Mouse (Mus musculus) liver, embryonic 11.5 days (tissue): Measurements from ENCODE around the gene Acot1. TPM values are rescaled to one million over a fixed set of nuclear protein-coding genes. Genes with fewer than 3 reads are reported as not detected.
"Not testable (repeated sequence)": the region's sequence is repeated elsewhere in the genome, so short reads cannot be mapped to it uniquely, and the experiment has no call there.

Experiments used
- ATAC-seq: fragments of 200-750 bp; cut with Nextera tagmentation; replicated peaks from 2 replicates; pipeline ENCODE4 v1.8.0; 2017; ENCODE audit warnings: moderate number of reproducible peaks, mild to moderate bottlenecking, moderate TSS enrichment, moderate library complexity; ENCODE audit not compliant: low FRiP score
- DNase-seq: peaks from one replicate; pipeline ENCODE4 v3.0.0-alpha.2; 2017; ENCODE audit warnings: low spot score
- H3K27ac ChIP-seq: fragments of 300-500 bp; sonication (generic); 2 replicates; pipeline ENCODE4 v1.5.1; 2014; ENCODE audit warnings: mild to moderate bottlenecking, low read depth, low read length, control low read depth
- H3K27me3 ChIP-seq: fragments of 300-500 bp; sonication (generic); replicated peaks from 2 replicates; pipeline ENCODE4 v1.6.1; 2014; ENCODE audit warnings: low read length, mixed read lengths; ENCODE audit not compliant: control insufficient read depth, insufficient read depth
- H3K36me3 ChIP-seq: fragments of 300-500 bp; sonication (generic); 2 replicates; pipeline ENCODE4 v1.6.1; 2014; ENCODE audit warnings: mild to moderate bottlenecking, low read length, moderate library complexity, mixed read lengths; ENCODE audit not compliant: control insufficient read depth, insufficient read depth
- H3K4me1 ChIP-seq: fragments of 300-500 bp; sonication (generic); replicated peaks from 2 replicates; pipeline ENCODE4 v1.6.1; 2014; ENCODE audit warnings: low read length, mixed read lengths; ENCODE audit not compliant: control insufficient read depth, insufficient read depth
- H3K4me2 ChIP-seq: fragments of 300-500 bp; sonication (generic); 2 replicates; pipeline ENCODE4 v1.6.1; 2014; ENCODE audit warnings: mild to moderate bottlenecking, control low read depth, moderate library complexity
- H3K4me3 ChIP-seq: fragments of 300-500 bp; sonication (generic); 2 replicates; pipeline ENCODE4 v1.5.1; 2014; ENCODE audit warnings: low read depth, low read length, control low read depth
- H3K9ac ChIP-seq: fragments of 300-500 bp; sonication (generic); 2 replicates; pipeline ENCODE4 v1.6.1; 2014; ENCODE audit warnings: low read depth, low read length, control low read depth
- H3K9me3 ChIP-seq: fragments of 300-500 bp; sonication (generic); 2 replicates; pipeline ENCODE4 v1.6.1; 2016; ENCODE audit warnings: low read length, inconsistent platforms, mixed read lengths; ENCODE audit not compliant: control insufficient read depth
- WGBS: fragments of 180-500 bp; shearing (Covaris S2); extraction: QIAGEN DNeasy Blood & Tissue Kit; methylation state at CpG from one replicate; pipeline ENCODE4 v1.1.7; 2014; 5-methylcytosine and 5-hydroxymethylcytosine counted together
- polyA plus RNA-seq: library from polyadenylated mRNA; unstranded; fragments of >200 nt; fragmentation: Nextera tagmentation; extraction: Ambion mirVana; gene quantifications from 2 replicates; pipeline ENCODE4 v1.2.1, GENCODE M21; 2014

The Acot1 gene
- 42.9 and 44.2 TPM in 2 replicates for polyA plus RNA-seq

GRCm38 (mm10) chr12:84009171-84009965 lies at the start of gene Acot1:
Gene Acot1, plus strand, starts transcription at chr12:84009490.
- not testable (repeated sequence) for H3K9me3 ChIP-seq, H3K27ac ChIP-seq, DNase-seq, H3K36me3 ChIP-seq, H3K4me1 ChIP-seq, H3K9ac ChIP-seq
- ATAC-seq, result peak; percentile 68
- Histone ChIP-seq H3K27me3 (peaks cover 11% of the 10 kb centered on the region; the same call in 1 of the 2 replicates), H3K4me2 (peak within 1 kb of the TSS; percentile 56), H3K4me3 (peak within 1 kb of the TSS; percentile 42)
- 3% methylated on average over 56 of the region's 70 CpGs for WGBS

GRCm38 (mm10) chr12:83965235-83965634 lies 44.1 kb upstream of the Acot1 start:
- Histone ChIP-seq H3K9ac (no peak overlapping the region), H3K4me2 (no peak overlapping the region), H3K9me3 (no peaks in the 10 kb centered on the region), H3K4me1 (no peaks in the 10 kb centered on the region), H3K27me3 (no peaks in the 10 kb centered on the region), H3K4me3 (no peak overlapping the region), H3K27ac (no peak overlapping the region), H3K36me3 (no peaks in the 10 kb centered on the region)
- DNase-seq (no peak), ATAC-seq (no peak)
- 79% methylated on average over 7 of the region's 7 CpGs for WGBS

DNA sequence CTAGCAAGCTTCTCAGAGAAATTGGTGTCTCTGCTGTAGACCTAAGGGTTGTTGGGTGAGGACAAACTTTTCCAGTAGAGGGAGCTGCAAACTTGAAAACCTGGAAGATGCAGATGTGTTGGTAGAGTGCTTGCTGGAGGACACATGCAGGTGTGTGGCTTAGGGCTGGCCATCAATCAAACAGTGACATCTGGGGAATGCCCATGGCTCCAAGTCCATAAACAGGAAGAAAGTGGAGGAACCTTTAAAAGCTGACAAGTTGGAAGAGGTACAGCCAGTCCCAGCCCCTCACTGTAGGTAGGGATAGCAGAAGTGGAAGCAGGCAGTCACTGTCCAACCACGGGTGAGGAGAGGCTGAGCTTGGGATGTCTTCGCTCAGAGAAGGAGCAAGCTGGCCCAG lies 37.2 kb upstream of the Acot1 start:
- Histone ChIP-seq H3K27ac (no peak overlapping the region), H3K4me3 (no peak overlapping the region), H3K36me3 (no peaks in the 10 kb centered on the region), H3K4me1 (no peaks in the 10 kb centered on the region), H3K9me3 (no peaks in the 10 kb centered on the region), H3K4me2 (no peak overlapping the region), H3K9ac (no peak overlapping the region), H3K27me3 (no peaks in the 10 kb centered on the region)
- DNase-seq (no peak), ATAC-seq (no peak)
- 53% methylated on average over 2 of the region's 2 CpGs for WGBS

DNA sequence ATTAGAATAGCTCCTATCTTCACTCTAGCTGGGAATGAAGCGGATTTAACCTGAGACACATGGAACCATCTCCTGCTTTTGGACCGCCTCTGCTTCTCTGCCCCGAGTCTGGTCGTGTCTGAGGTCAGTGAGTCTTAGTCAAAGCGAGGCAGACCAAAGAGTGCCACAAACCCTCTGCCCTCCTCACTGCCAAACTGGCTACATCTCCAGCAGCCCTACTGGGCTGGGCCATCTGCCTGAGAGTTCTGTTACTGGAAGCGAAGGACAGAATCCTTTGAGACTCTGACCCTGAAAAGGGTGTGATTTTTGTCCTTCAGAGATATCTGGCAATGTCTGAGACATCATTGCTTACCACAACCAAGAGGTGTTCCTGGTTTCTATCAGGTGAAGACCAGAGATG lies 30.4 kb upstream of the Acot1 start:
- Histone ChIP-seq H3K36me3 (no peaks in the 10 kb centered on the region), H3K27ac (no peak overlapping the region), H3K9ac (no peak overlapping the region), H3K9me3 (no peaks in the 10 kb centered on the region), H3K4me3 (no peak overlapping the region), H3K4me2 (no peak overlapping the region), H3K27me3 (no peaks in the 10 kb centered on the region), H3K4me1 (no peaks in the 10 kb centered on the region)
- no peak for DNase-seq
- no peak for ATAC-seq
- 79% methylated on average over 6 of the region's 6 CpGs for WGBS

- no peaks in the 10 kb centered on the region for H3K9me3 ChIP-seq
- no peak overlapping the region for H3K9ac ChIP-seq
- no peak overlapping the region for H3K4me2 ChIP-seq
- H3K4me3 ChIP-seq, result no peak overlapping the region
- peaks cover under 1% of the 10 kb centered on the region; the same call in 1 of the 2 replicates for H3K4me1 ChIP-seq
- DNase-seq (no peak), ATAC-seq (no peak)
- no peak overlapping the region for H3K27ac ChIP-seq
- H3K27me3 ChIP-seq, result no peaks in the 10 kb centered on the region
- WGBS, result 85% methylated on average over 4 of the region's 4 CpGs
- no peaks in the 10 kb centered on the region for H3K36me3 ChIP-seq
Measured at GRCm38 (mm10) chr12:83981615-83982014, 27.7 kb upstream of the Acot1 start.

DNA sequence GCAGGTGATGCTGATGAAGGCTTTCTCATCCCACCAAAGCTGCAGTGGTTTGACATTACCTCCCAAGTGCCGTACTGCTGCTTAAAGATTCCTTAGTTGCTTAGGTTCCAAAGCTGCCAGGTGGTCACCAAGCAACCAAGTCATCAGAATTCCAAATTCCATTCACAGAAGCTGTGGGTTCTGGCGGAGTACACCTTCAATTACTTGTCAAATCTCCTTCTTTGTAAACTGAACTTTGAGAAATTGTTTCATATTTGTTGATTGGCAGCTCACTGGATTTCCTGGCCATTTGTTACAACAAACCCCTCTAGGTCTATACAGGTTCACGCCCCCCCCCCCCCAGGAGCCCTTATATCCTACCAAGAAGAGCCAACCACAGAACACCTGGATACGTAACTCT lies 24.5 kb upstream of the Acot1 start, which contains the start of gene Heatr4:
TSS of gene Heatr4 (minus strand) at position 101 of the 400 bp plus-strand sequence.
- H3K4me1 ChIP-seq, result peaks cover 10% of the 10 kb centered on the region; the same call in 1 of the 2 replicates

GRCm38 (mm10) chr12:83987242-83987582 lies 22.1 kb upstream of the Acot1 start:
- H3K9ac ChIP-seq, result peak overlapping the region; percentile 71
- H3K4me3 ChIP-seq, result peak overlapping the region; percentile 69
- no peaks in the 10 kb centered on the region for H3K36me3 ChIP-seq
- ATAC-seq (no peak), DNase-seq (no peak)
- 27% methylated on average over 8 of the region's 8 CpGs for WGBS
- H3K4me1 ChIP-seq, result peaks cover 10% of the 10 kb centered on the region; the same call in 1 of the 2 replicates
- no peaks in the 10 kb centered on the region for H3K27me3 ChIP-seq
- peak overlapping the region; percentile 79 for H3K27ac ChIP-seq
- peak overlapping the region; percentile 67 for H3K4me2 ChIP-seq
- no peaks in the 10 kb centered on the region for H3K9me3 ChIP-seq

More for the DNA sequence above, 24.5 kb upstream of the Acot1 start, which contains the start of gene Heatr4:
- WGBS, result 81% methylated on average over 4 of the region's 4 CpGs
- no peaks in the 10 kb centered on the region for H3K27me3 ChIP-seq
- ATAC-seq (no peak), DNase-seq (no peak)
- H3K27ac ChIP-seq, result no peak within 1 kb of the TSS
- no peak within 1 kb of the TSS for H3K4me2 ChIP-seq
- H3K9me3 ChIP-seq, result no peaks in the 10 kb centered on the region
- no peaks in the 10 kb centered on the region for H3K36me3 ChIP-seq
- no peak within 1 kb of the TSS for H3K4me3 ChIP-seq
- no peak within 1 kb of the TSS for H3K9ac ChIP-seq

GRCm38 (mm10) chr12:83987583-83988441 lies 21.5 kb upstream of the Acot1 start, which contains the start of gene Acot2:
Gene Acot2, plus strand, starts transcription at chr12:83987861.
- Histone ChIP-seq H3K36me3 (no peaks in the 10 kb centered on the region), H3K9ac (peak within 1 kb of the TSS; percentile 71), H3K27me3 (no peaks in the 10 kb centered on the region), H3K4me3 (peak within 1 kb of the TSS; percentile 69), H3K27ac (peak within 1 kb of the TSS; percentile 79), H3K9me3 (no peaks in the 10 kb centered on the region), H3K4me2 (peak within 1 kb of the TSS; percentile 67), H3K4me1 (peaks cover 10% of the 10 kb centered on the region; the same call in 1 of the 2 replicates)
- ATAC-seq (peak; percentile 86), DNase-seq (peak; percentile 79)
- WGBS, result under 1% methylated on average over 70 of the region's 80 CpGs
